Mouse (Mus musculus) kidney, adult 2 months (tissue): ENCODE results near the gene Gna13.

ENCODE experiments used
- CTCF ChIP-seq: fragments of 200-500 bp; conservative IDR thresholded peaks from 2 replicates; pipeline ENCODE4 v1.5.1; 2011; ENCODE audit warnings: low read depth, mild to moderate bottlenecking, control low read depth, low read length, moderate library complexity, mixed read lengths; ENCODE audit not compliant: insufficient read depth, insufficient read length
- POLR2A ChIP-seq: fragments of 200-500 bp; IDR thresholded peaks from one replicate; pipeline ENCODE4 v1.6.1; 2011; ENCODE audit warnings: low read depth, low read length, control low read depth

GRCm38 (mm10) chr11:109378051-109378450, 15.4 kb downstream of the Gna13 start:
- TF ChIP-seq CTCF: no peak
- TF ChIP-seq POLR2A: no peak
